Mouse (Mus musculus) midbrain, embryonic 15.5 days (tissue): ENCODE data around the gene Supt20. TPM values are rescaled to one million over a fixed set of nuclear protein-coding genes. Genes with fewer than 3 reads are reported as not detected.
"Not testable (repeated sequence)": the region's sequence is repeated elsewhere in the genome, so short reads cannot be mapped to it uniquely, and the experiment has no call there.

Experiments
- ATAC-seq: fragments of 200-750 bp; cut with Nextera tagmentation; replicated peaks from 2 replicates; pipeline ENCODE4 v1.8.0; 2017; ENCODE audit warnings: moderate TSS enrichment
- H3K27ac ChIP-seq: fragments of 300-500 bp; sonication (generic); 2 replicates; pipeline ENCODE4 v1.5.1; 2015; ENCODE audit warnings: mild to moderate bottlenecking, inconsistent platforms
- H3K27me3 ChIP-seq: fragments of 300-500 bp; sonication (generic); replicated peaks from 2 replicates; pipeline ENCODE4 v1.6.1; 2015; ENCODE audit warnings: inconsistent platforms
- H3K36me3 ChIP-seq: fragments of 300-500 bp; sonication (generic); replicated peaks from 2 replicates; pipeline ENCODE4 v1.6.1; 2015; ENCODE audit warnings: inconsistent platforms
- H3K4me1 ChIP-seq: fragments of 300-500 bp; sonication (generic); 2 replicates; pipeline ENCODE4 v1.6.1; 2015; ENCODE audit warnings: inconsistent platforms
- H3K4me2 ChIP-seq: fragments of 300-500 bp; sonication (generic); 2 replicates; pipeline ENCODE4 v1.6.1; 2015; ENCODE audit warnings: inconsistent platforms, mild to moderate bottlenecking, moderate library complexity
- H3K4me3 ChIP-seq: fragments of 300-500 bp; sonication (generic); 2 replicates; pipeline ENCODE4 v1.5.1; 2015; ENCODE audit warnings: mild to moderate bottlenecking, inconsistent platforms
- H3K9ac ChIP-seq: fragments of 300-500 bp; sonication (generic); 2 replicates; pipeline ENCODE4 v1.6.1; 2015; ENCODE audit warnings: mild to moderate bottlenecking, inconsistent platforms
- H3K9me3 ChIP-seq: fragments of 300-500 bp; sonication (generic); 2 replicates; pipeline ENCODE4 v1.6.1; 2016; ENCODE audit warnings: inconsistent platforms
- WGBS: fragments of 180-500 bp; shearing (Covaris S2); methylation state at CpG from one replicate; pipeline ENCODE4 v1.1.7; 2015; ENCODE audit warnings: mixed read lengths; 5-methylcytosine and 5-hydroxymethylcytosine counted together
- polyA plus RNA-seq: library from polyadenylated mRNA; unstranded; fragments of >200 nt; fragmentation: Nextera tagmentation; extraction: Ambion mirVana; gene quantifications from 2 replicates; pipeline ENCODE4 v1.2.1, GENCODE M21; 2015

Supt20 gene
- polyA plus RNA-seq, 1 experiment from 2014 or later, result 90.1 TPM

DNA sequence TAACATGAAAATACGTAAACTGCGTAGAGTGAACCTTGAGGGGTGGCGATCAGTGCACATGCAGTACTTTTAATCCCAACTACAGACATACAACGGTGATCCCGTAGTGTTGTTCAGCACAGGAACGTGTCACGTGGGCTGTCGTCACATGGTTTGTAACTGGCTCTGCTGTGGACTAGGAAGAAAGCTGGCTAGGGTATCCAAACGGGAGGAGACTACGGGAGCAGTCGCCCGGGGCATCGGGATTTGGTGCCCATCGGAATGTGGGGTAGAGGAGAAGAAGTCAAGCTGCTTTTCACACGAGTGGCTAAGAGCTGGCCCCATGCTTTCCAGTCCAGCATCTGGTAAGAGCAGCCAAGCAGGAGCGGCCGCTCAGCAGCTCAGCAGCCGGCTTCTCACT lies 71.8 kb downstream of the Supt20 start:
- no peaks in the 10 kb centered on the region for H3K36me3 ChIP-seq
- H3K4me2 ChIP-seq, result peak overlapping the region; percentile 40
- WGBS, result 53% methylated on average over 18 of the region's 18 CpGs
- peak overlapping the region; percentile 23 for H3K4me3 ChIP-seq
- H3K27ac ChIP-seq, result no peak overlapping the region
- ATAC-seq, result peak; percentile 82
- H3K27me3 ChIP-seq, result no peaks in the 10 kb centered on the region
- no peaks in the 10 kb centered on the region for H3K4me1 ChIP-seq
- H3K9me3 ChIP-seq, result no peaks in the 10 kb centered on the region
- no peak overlapping the region for H3K9ac ChIP-seq

DNA sequence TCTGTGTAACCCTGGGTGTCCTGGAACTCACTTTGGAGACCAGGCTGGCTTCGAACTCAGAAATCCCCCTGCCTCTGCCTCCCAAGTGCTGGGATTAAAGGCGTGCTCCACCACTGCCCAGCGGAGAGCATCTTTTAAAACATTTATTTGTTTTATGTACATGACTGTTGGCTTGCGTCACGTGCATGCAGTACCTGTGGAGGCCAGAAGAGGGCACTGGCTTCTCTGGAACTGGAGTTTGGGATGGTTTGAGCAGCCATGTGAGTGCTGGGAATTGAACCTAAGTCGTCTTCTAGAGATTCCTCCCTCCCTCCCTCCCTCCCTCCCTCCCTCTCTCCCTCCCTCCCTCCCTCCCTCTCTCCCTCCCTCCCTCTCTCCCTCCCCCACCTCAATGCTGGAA lies 72.9 kb downstream of the Supt20 start:
- H3K4me1 ChIP-seq, H3K9me3 ChIP-seq, H3K4me2 ChIP-seq, H3K27me3 ChIP-seq, H3K36me3 ChIP-seq, H3K9ac ChIP-seq, H3K27ac ChIP-seq, H3K4me3 ChIP-seq, ATAC-seq: not testable (repeated sequence)
- whole genome bisulfite sequencing, result 88% methylated on average over 6 of the region's 6 CpGs

DNA sequence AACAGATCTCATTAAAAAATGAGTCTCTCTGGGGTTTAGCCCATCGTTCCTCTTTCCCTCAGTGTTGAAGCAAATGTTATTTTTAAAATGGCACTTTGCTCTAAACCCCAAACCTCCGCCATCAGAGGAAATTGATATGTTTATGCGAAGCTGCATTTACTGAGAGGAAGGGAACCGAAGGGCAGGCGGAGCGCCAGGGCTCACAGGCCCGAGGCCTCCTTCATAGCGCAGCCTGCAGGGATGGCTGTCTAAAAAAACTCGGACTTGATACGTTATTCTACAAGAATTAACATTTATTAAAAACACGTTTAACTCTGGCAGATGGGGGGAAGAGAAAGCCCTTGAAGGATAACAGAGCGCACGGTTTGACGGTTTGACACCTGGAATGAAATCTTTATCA lies 73.4 kb downstream of the Supt20 start:
- ATAC-seq, result no peak

DNA sequence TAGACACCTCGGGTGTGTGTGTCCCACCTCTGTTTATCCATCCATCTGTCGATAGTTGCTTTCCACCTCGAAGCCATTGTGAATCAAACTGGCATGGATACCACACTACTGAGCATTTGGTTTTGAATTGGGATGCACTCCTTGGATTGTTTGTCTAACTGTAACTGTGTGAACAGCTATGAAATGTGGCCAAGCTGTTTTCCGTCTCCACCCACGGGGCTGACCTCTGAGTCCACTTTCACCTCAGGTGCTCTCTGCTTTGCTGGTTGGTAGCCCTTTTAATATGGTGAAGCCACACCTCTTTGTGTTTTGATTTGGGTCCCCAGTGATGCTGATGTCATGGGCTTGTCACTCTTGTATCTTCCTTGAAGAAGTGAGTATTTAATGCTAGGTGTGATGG lies 74.2 kb downstream of the Supt20 start:
- 91% methylated on average over 5 of the region's 5 CpGs for WGBS
- Histone ChIP-seq H3K36me3 (no peaks in the 10 kb centered on the region), H3K4me3 (no peak overlapping the region), H3K4me1 (no peaks in the 10 kb centered on the region), H3K9me3 (no peaks in the 10 kb centered on the region), H3K9ac (no peak overlapping the region), H3K27me3 (no peaks in the 10 kb centered on the region), H3K4me2 (no peak overlapping the region), H3K27ac (no peak overlapping the region)
- ATAC-seq, result no peak

More for the DNA sequence above, 73.4 kb downstream of the Supt20 start:
- Histone ChIP-seq H3K9ac (no peak overlapping the region), H3K36me3 (no peaks in the 10 kb centered on the region), H3K4me3 (no peak overlapping the region), H3K4me1 (no peaks in the 10 kb centered on the region), H3K9me3 (no peaks in the 10 kb centered on the region), H3K27ac (no peak overlapping the region), H3K27me3 (no peaks in the 10 kb centered on the region), H3K4me2 (no peak overlapping the region)
- WGBS, result 83% methylated on average over 14 of the region's 14 CpGs

DNA sequence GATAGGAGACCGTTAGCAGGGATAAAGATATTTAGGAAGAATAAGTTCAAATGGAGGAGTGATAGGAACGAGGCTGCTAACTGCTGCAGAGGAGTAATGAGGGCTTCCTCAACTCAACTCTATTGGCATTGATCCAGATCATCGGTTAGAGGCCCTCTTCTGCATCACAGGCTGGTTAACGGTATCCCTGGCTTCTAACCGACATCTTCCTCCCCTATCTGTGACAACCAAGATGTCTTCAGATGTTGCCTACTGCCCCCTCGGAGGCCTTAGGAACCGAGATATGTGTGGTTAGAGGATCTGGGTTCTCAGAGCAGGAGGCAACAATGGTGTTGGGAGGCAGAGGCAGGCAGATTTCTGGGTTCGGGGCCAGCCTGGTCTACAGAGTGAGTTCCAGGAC lies 76.0 kb downstream of the Supt20 start:
- no peaks in the 10 kb centered on the region for H3K4me1 ChIP-seq
- no peaks in the 10 kb centered on the region for H3K9me3 ChIP-seq
- no peak for ATAC-seq
- no peaks in the 10 kb centered on the region for H3K27me3 ChIP-seq
- H3K27ac ChIP-seq, result no peak overlapping the region
- H3K9ac ChIP-seq, result no peak overlapping the region
- 94% methylated on average over 8 of the region's 8 CpGs for WGBS
- no peak overlapping the region for H3K4me2 ChIP-seq
- H3K36me3 ChIP-seq, result no peaks in the 10 kb centered on the region
- H3K4me3 ChIP-seq, result no peak overlapping the region

DNA sequence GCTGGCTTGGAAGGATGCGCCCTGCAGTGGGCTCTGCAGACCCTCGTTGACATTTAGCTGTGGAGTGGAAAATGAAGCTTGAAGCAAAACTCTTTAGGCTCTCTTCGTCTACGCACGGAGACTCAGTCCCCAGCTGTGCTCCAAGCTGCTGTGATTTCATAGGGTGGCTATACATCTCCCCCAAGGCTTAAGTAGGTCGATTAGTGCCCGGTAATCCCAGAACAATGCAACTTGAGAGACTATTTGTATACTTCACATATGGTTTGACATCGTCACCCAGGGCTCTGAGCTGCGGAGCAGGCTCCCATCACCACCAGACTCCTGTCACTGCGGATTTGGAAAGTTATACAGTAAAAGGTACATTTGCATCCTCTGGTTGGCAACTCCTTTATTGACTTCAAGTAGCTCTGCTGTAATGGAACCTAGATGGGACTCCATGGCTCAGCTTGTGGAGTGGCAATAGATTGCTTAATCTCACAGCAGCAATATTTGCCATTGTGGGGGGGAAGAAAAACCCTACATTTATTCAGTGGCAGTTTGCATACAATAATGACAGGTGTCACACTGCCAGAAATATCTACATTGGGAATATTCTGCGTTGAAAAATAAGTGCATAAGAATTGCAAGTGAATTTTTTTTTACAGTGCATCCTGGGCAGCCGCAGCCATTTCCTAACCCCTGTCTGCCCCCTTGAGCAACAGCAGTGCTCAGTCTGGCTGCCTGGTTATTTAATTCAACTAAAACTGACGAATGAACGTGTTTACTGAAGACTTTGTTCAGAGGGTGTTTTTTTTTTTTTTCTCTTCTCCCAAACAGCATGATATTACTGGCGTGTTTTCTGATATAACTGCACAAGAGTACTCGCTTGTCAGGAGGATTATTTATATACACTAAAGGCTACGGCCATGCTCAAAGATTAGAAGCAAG lies 77.0 kb downstream of the Supt20 start:
- 49% methylated on average over 17 of the region's 17 CpGs for WGBS
- no peak overlapping the region for H3K27ac ChIP-seq
- no peak overlapping the region for H3K4me3 ChIP-seq
- no peaks in the 10 kb centered on the region for H3K9me3 ChIP-seq
- H3K27me3 ChIP-seq, result no peaks in the 10 kb centered on the region
- no peaks in the 10 kb centered on the region for H3K36me3 ChIP-seq
- H3K9ac ChIP-seq, result no peak overlapping the region
- no peaks in the 10 kb centered on the region for H3K4me1 ChIP-seq
- H3K4me2 ChIP-seq, result no peak overlapping the region
- ATAC-seq, result no peak

- WGBS, result 85% methylated on average over 6 of the region's 6 CpGs
- Histone ChIP-seq H3K4me3 (no peak overlapping the region), H3K9ac (no peak overlapping the region), H3K27ac (no peak overlapping the region), H3K36me3 (no peaks in the 10 kb centered on the region), H3K4me2 (no peak overlapping the region), H3K27me3 (no peaks in the 10 kb centered on the region), H3K9me3 (no peaks in the 10 kb centered on the region), H3K4me1 (no peaks in the 10 kb centered on the region)
- no peak for ATAC-seq
These were observed 81.0 kb downstream of the Supt20 start for GRCm38 (mm10) chr3:54773613-54774012.

- no peaks in the 10 kb centered on the region for H3K36me3 ChIP-seq
- no peaks in the 10 kb centered on the region for H3K4me1 ChIP-seq
- ATAC-seq, result no peak
- no peaks in the 10 kb centered on the region for H3K27me3 ChIP-seq
- H3K4me2 ChIP-seq, result no peak overlapping the region
- no peaks in the 10 kb centered on the region for H3K9me3 ChIP-seq
- no peak overlapping the region for H3K9ac ChIP-seq
- 52% methylated on average over 7 of the region's 7 CpGs for WGBS
- H3K4me3 ChIP-seq, result no peak overlapping the region
- H3K27ac ChIP-seq, result no peak overlapping the region
These were observed 83.5 kb downstream of the Supt20 start for GRCm38 (mm10) chr3:54775989-54776631.

Other genes with a start within 250 kb of the Supt20 start
- not detected in 2 replicates for gene Gm21958, start 21.5 kb downstream of the Supt20 start, polyA plus RNA-seq
- 74.2 and 81.5 TPM in 2 replicates for gene Exosc8, start 42.6 kb downstream of the Supt20 start, polyA plus RNA-seq
- gene Alg5, start 42.7 kb downstream of the Supt20 start, polyA plus RNA-seq, result 41.4 and 47.0 TPM in 2 replicates
- gene Smad9, start 62.8 kb downstream of the Supt20 start, polyA plus RNA-seq, result 0.30 and 0.46 TPM in 2 replicates
- gene Rfxap, start 115.0 kb downstream of the Supt20 start, polyA plus RNA-seq, result 41.9 and 44.1 TPM in 2 replicates
- gene Sertm1, start 223.1 kb downstream of the Supt20 start, polyA plus RNA-seq, result 1.3 and 1.4 TPM in 2 replicates